Mouse (Mus musculus) layer of hippocampus, postnatal 25 days (tissue): ENCODE results near the gene Gls. TPM values are rescaled to one million over a fixed set of nuclear protein-coding genes. Genes with fewer than 3 reads are reported as not detected.

Source experiments
- DNase-seq, 2 experiments: peaks; one replicate each; pipeline ENCODE4 v3.0.0; 2022; ENCODE audit warnings: mixed read lengths in 2 of 2, low spot score in 1 of 2; ENCODE audit errors: extremely low spot score in 1 of 2
- total RNA-seq, 2 experiments: library from RNA; stranded (reverse); gene quantifications; 2 replicates each; pipeline ENCODE4 v1.2.3; 2021

The Gls gene
- 100 to 1,000 TPM; 364 to 381 TPM for total RNA-seq

- DNase-seq = peak; percentile 88 to 90
Measured at GRCm38 (mm10) chr1:52233143-52233713, at the start of gene Gls. Gene Gls (minus strand): TSS chr1:52233232.

- DNase-seq = no peak
Measured at GRCm38 (mm10) chr1:52279831-52280595, 47.0 kb upstream of the Gls start.

DNA sequence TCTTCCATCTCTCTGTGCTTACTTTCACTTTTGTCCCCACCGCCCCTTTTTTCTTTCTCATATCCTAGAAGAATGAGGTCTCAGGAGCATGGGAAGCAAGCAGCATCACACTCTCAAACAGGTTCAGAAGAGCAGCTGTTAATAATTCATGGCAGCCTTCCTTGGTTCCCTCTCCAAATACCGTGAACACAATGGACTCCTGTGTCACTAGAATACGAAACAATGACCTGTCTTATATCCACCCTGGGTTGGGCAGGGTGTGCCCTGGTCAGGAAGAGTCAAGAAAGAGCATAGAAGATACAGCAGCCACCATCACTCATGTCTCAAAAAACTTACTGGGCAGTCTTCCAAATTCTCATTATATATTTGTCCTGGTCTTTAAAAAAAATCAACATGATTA lies 46.3 kb upstream of the Gls start:
- no peak for DNase-seq

GRCm38 (mm10) chr1:52278073-52278472 lies 45.0 kb upstream of the Gls start:
- no peak for DNase-seq

DNA sequence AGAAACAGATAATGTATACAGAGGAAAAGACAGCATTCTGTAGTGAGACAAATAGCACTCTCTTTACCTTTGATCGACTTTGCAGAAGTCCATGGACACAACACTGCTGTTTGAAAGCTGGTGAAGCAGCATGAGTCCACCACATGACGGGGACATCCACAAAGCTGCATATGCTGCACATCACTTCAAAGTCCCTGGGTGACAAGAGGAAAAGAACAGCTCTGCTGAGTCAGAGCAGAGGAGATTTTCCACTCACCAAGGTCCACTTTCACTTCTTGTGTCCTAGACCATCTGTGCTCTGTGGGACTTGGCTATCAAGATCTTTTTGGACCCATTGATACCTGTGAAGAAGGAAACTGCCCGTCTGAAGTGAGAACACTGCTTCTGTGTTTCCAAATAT lies 41.2 kb upstream of the Gls start:
- no peak for DNase-seq

DNA sequence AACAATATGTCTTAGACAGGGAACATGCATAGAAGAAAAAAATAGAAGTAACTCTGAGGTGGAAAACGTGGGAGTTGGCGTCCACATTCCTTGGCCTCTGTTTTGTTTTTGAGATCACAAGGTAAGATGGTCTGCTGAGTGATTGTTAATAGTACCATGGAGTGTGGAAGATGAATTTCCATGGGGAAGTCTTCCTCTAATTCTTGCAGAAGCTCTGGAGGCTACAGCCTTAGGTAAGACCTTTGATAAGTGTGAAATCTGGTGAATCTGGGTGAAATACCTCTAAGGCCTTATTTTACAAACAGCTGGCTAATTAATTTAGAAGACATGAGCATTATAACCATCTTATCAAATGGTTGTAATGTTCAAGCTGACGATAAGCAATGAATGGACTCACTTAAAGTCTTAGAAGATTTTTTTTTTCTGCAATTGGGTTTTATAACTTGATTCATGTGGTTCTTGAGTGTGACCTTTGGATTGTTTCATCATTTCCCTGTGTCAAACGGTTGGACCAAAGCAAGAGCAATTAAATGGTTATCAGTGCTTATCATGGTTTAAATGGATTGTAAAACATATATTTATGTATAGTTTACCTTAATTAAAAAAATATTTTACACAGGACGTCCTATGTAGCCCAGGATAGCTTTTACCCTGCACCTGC lies 39.1 kb upstream of the Gls start:
- no peak for DNase-seq

- DNase-seq = no peak
Measured at GRCm38 (mm10) chr1:52270354-52270753, 37.3 kb upstream of the Gls start.

DNA sequence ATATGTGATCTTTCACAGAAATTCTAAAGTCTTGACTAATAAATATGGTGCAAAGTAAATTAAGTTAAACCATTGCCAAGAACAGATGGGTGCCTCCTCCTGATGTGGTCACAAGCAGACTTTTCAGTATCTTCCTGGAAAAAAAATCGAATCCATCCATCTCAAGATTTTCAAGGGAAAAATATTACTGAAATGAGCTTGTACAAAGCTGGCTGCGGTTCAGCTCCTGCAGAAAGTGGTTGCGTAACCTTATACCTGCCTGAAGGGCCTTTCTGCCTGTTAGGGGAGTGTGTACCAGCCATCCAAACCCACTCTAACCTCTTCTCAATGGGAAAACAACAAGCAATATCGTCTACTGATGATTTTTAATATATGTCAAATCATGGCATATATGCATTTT lies 36.6 kb upstream of the Gls start:
- no peak for DNase-seq

DNA sequence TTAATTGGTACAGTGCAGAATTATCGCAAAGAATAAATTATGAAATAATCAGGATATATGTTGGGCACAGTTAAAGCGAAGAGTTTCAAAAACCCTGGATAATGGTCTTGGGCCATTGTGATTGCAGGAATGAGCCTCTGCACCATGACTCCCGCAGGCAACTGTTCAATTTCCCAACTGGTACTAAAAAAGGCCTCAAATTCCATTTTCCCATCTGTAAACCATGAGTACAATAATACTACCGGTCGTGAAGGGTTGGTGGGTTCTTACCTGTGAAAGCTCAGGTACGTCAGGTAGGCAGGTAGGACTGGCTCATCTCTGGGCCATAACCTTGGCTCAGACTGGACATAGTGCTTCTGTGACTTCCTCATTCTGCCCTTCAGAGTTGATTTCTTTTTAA lies 35.0 kb upstream of the Gls start:
- no peak for DNase-seq

DNA sequence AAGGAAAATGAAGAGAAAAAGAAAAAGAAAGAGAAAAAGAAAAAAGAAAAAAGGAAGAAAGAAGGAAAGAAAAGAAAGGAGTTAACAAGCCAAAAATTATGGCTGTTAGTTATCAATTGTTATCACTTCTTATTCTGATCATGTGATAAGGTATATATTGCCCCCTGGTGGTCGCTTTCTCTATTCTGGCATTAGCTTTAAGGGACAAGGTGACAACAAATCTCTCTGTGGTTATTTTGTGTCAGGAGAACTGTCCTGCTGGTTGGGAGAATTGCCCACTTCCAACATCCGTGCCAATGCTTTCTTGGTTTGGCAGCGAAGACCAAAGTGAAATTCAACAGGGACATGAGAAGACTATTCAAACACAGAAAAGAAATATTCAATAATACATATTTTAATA lies 34.6 kb upstream of the Gls start:
- DNase-seq = peak in 1 of 2 experiments; percentile 53

DNA sequence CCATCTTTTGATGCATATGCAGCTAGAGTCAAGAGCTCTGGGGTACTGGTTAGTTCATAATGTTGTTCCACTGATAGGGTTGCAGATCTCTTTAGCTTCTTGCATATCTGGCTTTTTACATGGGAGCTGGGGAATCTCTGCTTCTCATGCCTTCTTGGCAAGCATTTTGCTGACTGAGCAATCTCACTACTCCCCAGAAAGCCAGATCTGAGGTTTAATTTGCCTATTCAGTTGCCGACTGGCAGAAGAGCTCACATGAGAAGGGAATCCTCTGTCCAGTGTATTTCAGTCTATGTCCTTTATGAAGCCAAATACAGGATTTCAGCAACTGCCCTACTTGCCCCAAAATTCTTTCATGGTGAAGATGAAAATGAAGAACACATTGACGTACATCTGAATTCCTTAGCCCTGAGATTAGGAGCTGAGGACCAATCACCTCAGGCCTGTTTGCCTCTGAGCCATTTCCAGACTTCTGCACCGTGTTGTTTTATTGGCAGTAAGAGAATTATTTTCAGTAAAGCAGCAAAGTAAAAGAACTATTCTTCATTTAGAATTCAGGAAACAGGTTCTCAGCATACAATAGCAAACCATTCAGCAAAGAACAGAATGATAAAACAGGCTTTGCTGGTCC lies 33.0 kb upstream of the Gls start:
- no peak for DNase-seq

DNA sequence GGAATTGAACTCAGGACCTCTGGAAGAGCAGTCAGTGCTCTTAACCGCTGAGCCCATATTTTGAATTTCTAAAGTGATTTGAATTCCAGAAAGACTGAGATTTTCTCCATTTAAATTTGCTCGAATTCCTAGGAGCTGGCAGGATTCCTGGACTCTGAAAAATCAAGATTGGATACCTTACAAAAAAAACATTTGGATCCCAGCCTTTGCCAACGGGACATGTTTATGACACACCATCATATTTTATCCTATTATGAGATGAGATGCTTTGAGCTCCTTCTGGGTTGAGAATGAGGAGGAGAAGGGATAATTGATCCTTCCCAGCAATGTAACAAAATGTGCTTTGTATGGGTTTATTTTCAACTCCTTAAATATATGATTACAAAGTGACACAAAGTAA lies 31.3 kb upstream of the Gls start:
- no peak for DNase-seq

GRCm38 (mm10) chr1:52260354-52261090 lies 27.5 kb upstream of the Gls start:
- peak in 1 of 2 experiments; percentile 12 for DNase-seq

GRCm38 (mm10) chr1:52258006-52258749 lies 25.1 kb upstream of the Gls start:
- DNase-seq = no peak

DNA sequence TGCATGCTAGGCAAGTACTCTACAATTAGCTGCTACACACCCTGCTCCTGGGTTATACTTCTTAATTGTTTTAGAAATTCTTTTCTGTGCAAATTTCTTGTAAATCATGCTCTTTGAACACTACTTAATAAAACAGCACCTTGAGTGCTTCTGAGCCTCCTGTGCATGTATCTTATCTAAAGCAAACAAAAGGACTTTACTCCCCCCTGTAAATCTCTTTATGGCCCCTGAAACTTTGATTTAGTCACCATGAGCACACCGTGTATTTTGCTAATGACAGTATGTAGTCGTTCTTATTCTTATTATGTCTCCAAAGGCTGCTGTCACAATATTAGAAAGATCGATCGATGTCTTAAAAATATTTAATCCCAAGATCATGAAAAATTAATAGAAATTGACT lies 23.9 kb upstream of the Gls start:
- DNase-seq = no peak

GRCm38 (mm10) chr1:52256194-52256593 lies 23.2 kb upstream of the Gls start:
- DNase-seq = no peak

GRCm38 (mm10) chr1:52254411-52254810 lies 21.4 kb upstream of the Gls start:
- DNase-seq = no peak

DNA sequence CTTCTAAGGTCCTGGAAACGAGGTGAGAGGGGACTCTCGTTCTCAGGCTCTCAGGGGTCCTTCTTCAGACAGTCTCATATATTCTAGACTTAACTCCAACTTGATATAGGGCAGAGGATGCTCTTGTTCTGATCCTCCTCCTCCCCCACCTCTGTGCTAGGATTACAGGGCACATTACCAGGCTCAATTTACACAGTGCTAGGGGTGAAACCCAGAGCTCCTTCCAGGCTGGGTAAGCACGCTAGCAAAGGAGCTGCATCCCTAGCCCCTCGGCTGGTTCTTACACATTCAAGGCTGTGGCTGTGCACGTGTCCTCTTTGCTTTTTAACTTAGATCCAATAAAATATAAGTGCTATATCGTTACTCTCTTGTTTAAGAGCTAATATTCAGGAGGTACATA lies 20.4 kb upstream of the Gls start:
- DNase-seq = no peak

GRCm38 (mm10) chr1:52252447-52252846 lies 19.4 kb upstream of the Gls start:
- no peak for DNase-seq
